Mouse (Mus musculus): ENCODE results near the gene Rhbdl3.
"Not testable (repeated sequence)": the region's sequence is repeated elsewhere in the genome, so short reads cannot be mapped to it uniquely, and the experiment has no call there.

Gene Rhbdl3

DNA sequence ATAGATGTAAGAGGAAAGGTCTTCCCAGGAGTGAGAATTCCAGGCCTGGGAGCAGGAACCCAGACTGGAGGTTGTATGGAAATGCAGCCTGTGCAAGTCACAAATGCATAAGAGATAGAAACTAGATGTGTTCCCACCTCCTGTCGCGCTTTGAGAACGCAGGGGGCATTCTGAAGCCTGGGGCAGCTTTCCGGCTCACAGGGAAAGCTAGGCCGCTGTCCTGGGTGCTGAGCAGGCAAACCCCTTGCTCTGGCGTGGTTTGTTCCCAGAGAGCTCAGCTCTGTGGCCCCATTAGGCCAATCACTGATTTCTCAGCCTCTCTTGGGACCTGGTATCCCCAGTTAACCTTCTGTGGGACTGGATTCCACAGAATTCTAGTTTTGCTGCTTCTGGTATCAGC lies 11.9 kb downstream of the Rhbdl3 start:
- no peak for DNase-seq (ENCODE audit: inconsistent ontology term)

GRCm38 (mm10) chr11:80313462-80313861 lies 12.8 kb downstream of the Rhbdl3 start:
- DNase-seq (ENCODE audit: inconsistent ontology term), result no peak

DNA sequence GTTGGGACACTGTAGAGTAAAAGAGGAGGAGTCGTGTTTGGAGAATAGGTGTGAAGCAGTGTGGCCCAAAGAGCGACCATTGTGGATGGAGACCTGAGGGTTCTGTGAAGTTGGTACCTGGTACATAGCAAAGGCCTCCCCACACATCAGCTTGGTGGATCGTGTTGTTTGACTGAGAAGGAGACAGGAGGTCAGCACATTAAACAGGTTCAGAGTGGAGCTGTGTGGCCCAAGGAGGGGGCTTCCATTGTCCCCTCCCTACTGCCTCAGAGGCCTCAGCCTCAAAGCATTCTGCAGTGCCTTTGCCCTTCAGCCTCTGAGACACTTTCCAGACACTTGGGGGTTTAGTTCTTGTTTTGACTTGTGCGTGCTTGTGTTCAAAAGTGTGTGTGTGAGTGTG lies 13.2 kb downstream of the Rhbdl3 start:
- no peak for DNase-seq (ENCODE audit: inconsistent ontology term)

- no peak for DNase-seq (ENCODE audit: inconsistent ontology term)
Measured at GRCm38 (mm10) chr11:80315743-80316639, 15.3 kb downstream of the Rhbdl3 start.

- no peak for DNase-seq (ENCODE audit: inconsistent ontology term)
Measured at GRCm38 (mm10) chr11:80323255-80323654, 22.5 kb downstream of the Rhbdl3 start.

- no peak for DNase-seq (ENCODE audit: inconsistent ontology term)
Measured at GRCm38 (mm10) chr11:80324636-80325035, 23.9 kb downstream of the Rhbdl3 start.

DNA sequence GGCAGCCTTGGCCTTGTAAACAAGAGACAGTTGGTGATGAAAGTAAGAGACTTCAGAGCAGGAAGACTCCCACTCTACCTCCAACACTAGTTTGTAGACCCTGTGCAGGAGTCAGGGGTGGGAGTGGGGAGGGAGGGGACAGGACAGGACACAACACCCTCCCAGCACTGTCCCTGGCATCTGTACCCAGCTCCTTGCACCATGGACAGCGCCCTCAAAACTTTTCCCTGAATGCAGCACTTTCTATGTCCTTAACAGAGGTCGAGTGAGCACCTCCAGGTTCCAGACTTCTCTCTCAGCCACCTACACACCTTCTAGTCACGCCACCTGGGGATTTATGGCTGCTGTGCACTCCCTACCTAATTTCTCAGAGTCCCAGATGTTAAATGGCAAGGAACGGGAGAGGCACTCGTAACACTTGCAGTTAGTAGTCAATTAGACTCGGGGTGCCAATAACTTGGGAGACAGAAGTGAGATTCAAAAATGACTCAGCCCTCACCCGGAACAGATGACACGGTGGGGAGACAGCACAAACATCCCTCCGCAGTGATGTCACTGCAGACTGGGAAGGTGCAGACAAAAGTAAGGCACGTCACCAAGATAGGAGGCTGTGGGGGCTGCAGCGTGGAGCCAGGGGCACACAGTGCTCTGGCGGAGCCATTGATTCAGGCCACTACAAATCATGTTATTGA lies 32.1 kb downstream of the Rhbdl3 start:
- DNase-seq (ENCODE audit: inconsistent ontology term), result no peak

GRCm38 (mm10) chr11:80335609-80336350 lies 35.1 kb downstream of the Rhbdl3 start:
- peak; percentile 86 for DNase-seq (ENCODE audit: inconsistent ontology term)

- DNase-seq (ENCODE audit: inconsistent ontology term), result peak; percentile 56
Measured at GRCm38 (mm10) chr11:80336351-80336730, 35.6 kb downstream of the Rhbdl3 start.

DNA sequence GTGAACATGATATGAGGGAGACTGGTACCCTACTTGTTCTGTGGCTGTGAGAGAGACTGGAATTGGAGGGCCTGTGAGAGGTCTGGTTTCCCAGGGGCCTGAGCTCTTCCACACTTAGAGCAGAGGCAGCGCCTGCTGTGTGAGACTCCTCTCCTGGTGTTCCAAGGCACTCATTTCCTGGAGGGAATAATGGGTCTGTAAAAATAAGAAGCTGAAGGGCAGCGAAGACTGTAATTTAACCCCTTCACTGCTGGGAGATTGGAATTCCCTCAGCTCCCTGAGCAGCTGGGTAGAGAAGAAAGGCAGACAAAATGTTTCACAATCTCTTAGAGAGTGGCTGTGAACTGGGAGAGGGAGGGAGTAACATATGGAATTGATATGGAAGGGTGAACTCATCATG lies 41.8 kb downstream of the Rhbdl3 start:
- no peak for DNase-seq (ENCODE audit: inconsistent ontology term)

- DNase-seq (ENCODE audit: inconsistent ontology term), result peak; percentile 57
Measured at GRCm38 (mm10) chr11:80351832-80352430, 51.2 kb downstream of the Rhbdl3 start.

DNA sequence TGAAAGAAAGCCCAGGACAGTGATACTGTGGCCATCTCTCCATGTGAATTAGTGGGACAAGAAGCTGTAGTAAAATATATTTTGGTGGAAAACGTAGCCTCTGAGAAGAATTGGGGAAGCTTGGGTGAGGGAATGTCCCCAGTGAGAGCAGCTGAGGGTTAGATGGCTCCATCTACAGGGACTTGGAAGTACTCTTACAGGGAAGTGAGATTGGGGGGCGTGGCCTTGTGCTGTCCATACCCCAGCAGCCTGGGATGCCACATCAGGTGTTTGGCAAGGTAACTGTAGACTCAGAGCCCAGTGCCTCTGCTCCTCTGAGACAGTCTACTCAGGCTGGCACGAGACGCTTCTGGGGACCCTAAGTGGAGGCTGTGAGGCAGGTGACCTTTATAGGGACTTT lies 54.1 kb downstream of the Rhbdl3 start:
- no peak for DNase-seq (ENCODE audit: inconsistent ontology term)

GRCm38 (mm10) chr11:80368949-80369348 lies 68.2 kb downstream of the Rhbdl3 start:
- no peak for DNase-seq (ENCODE audit: inconsistent ontology term)

DNA sequence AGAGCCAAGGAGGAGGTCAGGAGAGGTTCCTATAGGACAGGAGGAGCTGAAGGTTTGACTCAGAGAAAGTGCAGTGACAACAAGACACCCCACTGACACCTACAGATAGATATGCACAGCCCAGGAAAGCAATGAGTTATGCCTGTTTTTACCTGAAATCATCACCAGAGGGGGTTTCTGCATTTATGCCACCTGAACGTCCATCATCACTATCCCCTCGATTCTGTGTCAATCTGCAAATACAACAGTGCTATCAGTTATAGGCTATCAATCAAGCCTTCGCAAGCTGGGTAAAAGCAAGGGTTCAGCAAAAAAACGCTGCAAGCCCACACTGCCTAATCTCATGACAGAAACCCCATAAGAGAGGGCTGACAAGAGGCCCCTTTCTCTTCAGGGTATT lies 75.9 kb downstream of the Rhbdl3 start:
- no peak for DNase-seq (ENCODE audit: inconsistent ontology term)

DNA sequence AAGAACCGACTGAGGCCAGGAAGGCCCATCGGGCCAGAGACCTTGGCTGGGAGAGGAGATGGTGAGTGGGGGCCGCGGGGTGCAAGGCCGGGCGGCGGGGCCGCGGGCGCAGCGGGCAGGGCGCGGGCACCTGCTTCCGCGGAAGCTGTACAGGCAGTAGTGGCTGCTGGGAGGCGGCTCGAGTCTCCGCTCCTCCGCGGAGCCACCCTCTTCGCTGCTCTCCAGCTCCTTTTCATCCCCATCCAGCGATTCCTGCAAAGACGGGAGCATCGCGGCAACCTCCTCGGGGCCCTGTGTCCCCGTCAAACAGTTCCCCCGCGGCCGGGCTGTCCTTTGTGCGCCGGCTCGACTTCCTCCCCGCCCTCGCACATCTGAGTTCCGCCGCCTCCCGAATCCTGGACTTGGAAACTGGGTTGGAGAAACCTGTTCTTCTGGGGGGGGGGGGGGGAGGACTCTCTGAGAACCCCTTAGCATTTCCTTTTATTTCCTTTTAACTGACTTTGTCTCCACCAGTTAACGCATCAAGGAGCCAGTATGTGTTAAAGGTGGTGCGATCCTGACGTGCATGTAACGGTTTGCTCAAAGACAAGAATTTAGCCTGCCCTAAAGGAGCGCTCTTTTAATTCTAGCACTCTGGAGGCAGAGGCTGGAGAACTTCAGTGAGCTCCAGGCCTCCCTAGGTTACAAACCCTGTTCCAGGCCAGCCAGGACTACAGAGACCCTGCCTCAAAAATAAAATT lies 77.2 kb downstream of the Rhbdl3 start, which contains the start of gene 5730455P16Rik:
TSS of gene 5730455P16Rik (minus strand) at position 323 of the 740 bp plus-strand sequence.
- peak; percentile 87 for DNase-seq (ENCODE audit: inconsistent ontology term)

GRCm38 (mm10) chr11:80378452-80379068 lies 77.8 kb downstream of the Rhbdl3 start:
- DNase-seq (ENCODE audit: inconsistent ontology term), result not testable (repeated sequence)

GRCm38 (mm10) chr11:80379184-80379583 lies 78.5 kb downstream of the Rhbdl3 start:
- not testable (repeated sequence) for DNase-seq (ENCODE audit: inconsistent ontology term)

- DNase-seq (ENCODE audit: inconsistent ontology term), result no peak
Measured at GRCm38 (mm10) chr11:80382626-80383018, 81.9 kb downstream of the Rhbdl3 start.

DNA sequence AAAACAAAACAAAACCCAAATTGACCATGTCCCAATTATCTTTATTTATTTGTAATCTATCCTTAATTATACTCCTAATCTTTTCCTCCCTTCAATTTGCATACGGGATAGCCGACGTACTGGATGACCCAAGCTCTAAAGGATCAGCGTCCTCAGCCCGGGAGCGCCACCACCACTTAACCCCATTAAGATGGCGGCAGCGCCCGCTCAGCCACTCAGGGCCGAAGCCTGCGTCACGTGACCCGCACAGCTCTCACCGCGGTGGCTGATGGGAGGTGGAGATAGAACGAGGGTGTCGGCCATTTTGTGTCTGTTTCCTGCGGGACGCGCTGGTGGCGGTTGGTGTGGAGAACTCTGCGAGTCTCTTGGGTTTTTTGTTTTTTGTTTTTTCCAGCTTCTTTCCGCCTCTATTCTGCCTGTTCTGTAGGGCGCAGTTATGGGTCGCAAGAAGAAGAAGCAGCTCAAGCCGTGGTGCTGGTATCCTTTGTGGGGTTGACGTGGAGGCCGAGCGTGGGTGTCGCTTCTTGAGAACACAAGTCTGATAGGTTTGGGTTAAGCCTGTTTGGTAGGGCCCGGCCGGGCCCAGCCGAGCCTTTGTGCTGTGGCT lies 82.4 kb downstream of the Rhbdl3 start, which contains the start of gene Zfp207:
TSS of gene Zfp207 (plus strand) at position 261 of the 607 bp plus-strand sequence.
- peak; percentile 95 for DNase-seq (ENCODE audit: inconsistent ontology term)

DNA sequence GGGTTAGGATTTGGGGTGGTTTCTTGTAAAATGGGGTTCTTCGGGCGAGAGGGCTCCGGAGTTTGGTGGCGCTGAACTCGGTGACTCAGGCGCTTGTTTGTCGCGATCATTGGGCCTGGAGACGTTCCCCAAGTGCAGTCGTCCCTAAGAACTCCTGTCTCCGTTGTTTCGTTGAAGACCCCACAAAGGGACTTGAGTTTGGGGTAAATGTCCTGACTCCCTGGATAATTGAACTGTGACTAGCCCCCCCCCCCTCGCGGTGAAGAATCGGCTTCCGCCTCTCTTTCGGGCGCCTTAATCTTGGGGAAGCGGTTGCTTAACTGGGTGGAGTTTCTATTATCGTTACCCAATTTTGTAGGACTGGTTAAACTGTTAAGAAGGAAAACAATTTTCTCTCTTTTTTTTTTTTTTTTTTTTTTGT lies 82.9 kb downstream of the Rhbdl3 start:
- DNase-seq (ENCODE audit: inconsistent ontology term), result no peak
